Mouse (Mus musculus) CH12.LX (cell line): ENCODE results near the gene Rpl18. TPM values are rescaled to one million over a fixed set of nuclear protein-coding genes. Genes with fewer than 3 reads are reported as not detected.

ENCODE experiments used
- DNase-seq: peaks from one replicate; pipeline ENCODE4 v3.0.0-alpha.2; 2013; ENCODE audit errors: extremely low read depth
- H3K27ac ChIP-seq: 2 replicates; pipeline ENCODE4 v1.5.1; 2012; ENCODE audit warnings: low read depth, mild to moderate bottlenecking, control low read depth, moderate library complexity; ENCODE audit not compliant: insufficient read depth
- H3K27me3 ChIP-seq: replicated peaks from 2 replicates; pipeline ENCODE3; 2012; ENCODE audit warnings: inconsistent platforms
- H3K36me3 ChIP-seq, 2 experiments: replicated peaks in 1 of 2; 2 replicates each; pipeline versions ENCODE3 to v1.6.1; 2012; ENCODE audit warnings: inconsistent platforms in 1 of 2, low read length in 1 of 2, mild to moderate bottlenecking in 1 of 2, mixed read lengths in 1 of 2, moderate library complexity in 1 of 2; ENCODE audit not compliant: control insufficient read depth in 1 of 2, insufficient read depth in 1 of 2
- H3K4me1 ChIP-seq, 2 experiments: 2 replicates each; pipeline ENCODE4 v1.6.1; 2012; ENCODE audit warnings: inconsistent platforms in 1 of 2, moderate library complexity in 1 of 2; ENCODE audit not compliant: insufficient read depth in 2 of 2, control insufficient read depth in 1 of 2
- H3K4me2 ChIP-seq: 2 replicates; pipeline ENCODE4 v1.6.1; 2012; ENCODE audit warnings: low read depth, mild to moderate bottlenecking, control low read depth; ENCODE audit not compliant: poor library complexity, insufficient read depth, severe bottlenecking
- H3K4me3 ChIP-seq, 3 experiments: fragments of 150-350 bp in 1 of 3; sonication (generic) in 1 of 3; replicated peaks in 1 of 3; 2 replicates each; pipeline versions ENCODE3 to v1.5.1; 2011 to 2012; ENCODE audit warnings: low read depth in 2 of 3, low read length in 2 of 3, mild to moderate bottlenecking in 2 of 3, moderate library complexity in 2 of 3, control low read depth in 1 of 3, improper control_type of control experiment in 1 of 3, inconsistent platforms in 1 of 3, mixed read lengths in 1 of 3; ENCODE audit not compliant: poor library complexity in 1 of 3
- H3K79me2 ChIP-seq: replicated peaks from 2 replicates; pipeline ENCODE4 v1.6.1; 2012; ENCODE audit warnings: mild to moderate bottlenecking, moderate library complexity; ENCODE audit not compliant: control insufficient read depth, poor library complexity, insufficient read depth, severe bottlenecking; ENCODE audit errors: extremely low read depth
- H3K9ac ChIP-seq: 2 replicates; pipeline ENCODE4 v1.6.1; 2012; ENCODE audit warnings: low read depth, mild to moderate bottlenecking, control low read depth, moderate library complexity; ENCODE audit not compliant: insufficient read depth
- H3K9me3 ChIP-seq: replicated peaks from 2 replicates; pipeline ENCODE3; 2012; ENCODE audit warnings: low read length, inconsistent platforms, mixed read lengths
- BHLHE40 ChIP-seq: IDR thresholded peaks from 2 replicates; pipeline ENCODE4 v1.6.1; 2011; ENCODE audit warnings: mild to moderate bottlenecking, low read depth, low read length, improper control_type of control experiment
- CTCF ChIP-seq, 2 experiments: IDR thresholded peaks in 1 of 2; conservative IDR thresholded peaks in 1 of 2; 2 replicates each; pipeline ENCODE4 v1.5.1; 2011 to 2012; ENCODE audit warnings: low read depth in 2 of 2, low read length in 2 of 2, improper control_type of control experiment in 1 of 2, inconsistent platforms in 1 of 2, mild to moderate bottlenecking in 1 of 2, moderate library complexity in 1 of 2
- ETS1 ChIP-seq: conservative IDR thresholded peaks from 2 replicates; pipeline ENCODE4 v1.6.1; 2012; ENCODE audit warnings: low read depth, mild to moderate bottlenecking, inconsistent platforms, low read length, improper control_type of control experiment, moderate library complexity
- GABPA ChIP-seq: IDR thresholded peaks from 2 replicates; pipeline ENCODE4 v1.6.1; 2012; ENCODE audit warnings: low read depth, low read length, improper control_type of control experiment, inconsistent platforms; ENCODE audit not compliant: insufficient replicate concordance
- IRF4 ChIP-seq: IDR thresholded peaks from 2 replicates; pipeline ENCODE4 v1.6.1; 2014; ENCODE audit warnings: low read depth, mild to moderate bottlenecking, inconsistent platforms, low read length, improper control_type of control experiment
- JUND ChIP-seq: conservative IDR thresholded peaks from 2 replicates; pipeline ENCODE4 v1.6.1; 2011; ENCODE audit warnings: low read depth, low read length, improper control_type of control experiment
- KAT2A ChIP-seq: IDR thresholded peaks from 2 replicates; pipeline ENCODE4 v1.6.1; 2012; ENCODE audit warnings: low read length, improper control_type of control experiment, inconsistent platforms; ENCODE audit not compliant: insufficient replicate concordance
- MAZ ChIP-seq: IDR thresholded peaks from 2 replicates; pipeline ENCODE4 v1.6.1; 2012; ENCODE audit warnings: low read depth, mild to moderate bottlenecking, inconsistent platforms, low read length, improper control_type of control experiment, moderate library complexity
- MEF2A ChIP-seq: IDR thresholded peaks from 2 replicates; pipeline ENCODE4 v1.6.1; 2014; ENCODE audit warnings: low read depth, mild to moderate bottlenecking, inconsistent platforms, low read length, improper control_type of control experiment, borderline replicate concordance
- MXI1 ChIP-seq: IDR thresholded peaks from 2 replicates; pipeline ENCODE4 v1.6.1; 2011; ENCODE audit warnings: mild to moderate bottlenecking, low read depth, low read length, improper control_type of control experiment
- MYC ChIP-seq: IDR thresholded peaks from 2 replicates; pipeline ENCODE4 v1.6.1; 2011; ENCODE audit warnings: low read depth, mild to moderate bottlenecking, improper control_type of control experiment, low read length
- NELFE ChIP-seq: IDR thresholded peaks from 2 replicates; pipeline ENCODE4 v1.6.1; 2011; ENCODE audit warnings: low read depth, low read length, improper control_type of control experiment
- NRF1 ChIP-seq: IDR thresholded peaks from 2 replicates; pipeline ENCODE4 v1.6.1; 2014; ENCODE audit warnings: low read depth, mild to moderate bottlenecking, inconsistent platforms, low read length, improper control_type of control experiment, moderate library complexity
- POLR2A ChIP-seq: IDR thresholded peaks from 2 replicates; pipeline ENCODE4 v1.6.1; 2011; ENCODE audit warnings: low read depth, mild to moderate bottlenecking, improper control_type of control experiment, low read length
- POLR2AphosphoS2 ChIP-seq: IDR thresholded peaks from 2 replicates; pipeline ENCODE4 v1.6.1; 2011; ENCODE audit warnings: low read depth, low read length, improper control_type of control experiment
- RAD21 ChIP-seq: IDR thresholded peaks from 2 replicates; pipeline ENCODE4 v1.6.1; 2011; ENCODE audit warnings: low read depth, mild to moderate bottlenecking, low read length, improper control_type of control experiment, moderate library complexity
- SMC3 ChIP-seq: IDR thresholded peaks from 2 replicates; pipeline ENCODE4 v1.6.1; 2011; ENCODE audit warnings: low read depth, low read length, improper control_type of control experiment
- TBP ChIP-seq: conservative IDR thresholded peaks from 2 replicates; pipeline ENCODE4 v1.6.1; 2011; ENCODE audit warnings: low read depth, low read length, improper control_type of control experiment
- TCF12 ChIP-seq: IDR thresholded peaks from 2 replicates; pipeline ENCODE4 v1.6.1; 2014; ENCODE audit warnings: low read depth, mild to moderate bottlenecking, inconsistent platforms, low read length, improper control_type of control experiment
- USF1 ChIP-seq: IDR thresholded peaks from 2 replicates; pipeline ENCODE4 v1.6.1; 2014; ENCODE audit warnings: low read depth, mild to moderate bottlenecking, inconsistent platforms, low read length, improper control_type of control experiment
- ZC3H11A ChIP-seq: IDR thresholded peaks from 2 replicates; pipeline ENCODE4 v1.6.1; 2012; ENCODE audit warnings: low read depth, mild to moderate bottlenecking, inconsistent platforms, low read length, improper control_type of control experiment
- ZMIZ1 ChIP-seq: IDR thresholded peaks from 2 replicates; pipeline ENCODE4 v1.6.1; 2012; ENCODE audit warnings: low read depth, mild to moderate bottlenecking, inconsistent platforms, low read length, improper control_type of control experiment
- dilution Hi-C: fragments of 300-500 bp; cut with MboI; formaldehyde crosslinking; loops from 2 replicates; pipeline ENCODE4 v1.14.3; 2020; ENCODE audit warnings: low sequenced_read_pairs; ENCODE audit not compliant: extremely low pct_unique_long_range_greater_than_20kb, extremely low pct_ligation_motif_present
- in situ Hi-C: fragments of 300-500 bp; cut with MboI; formaldehyde crosslinking; loops from 3 replicates; pipeline ENCODE4 v1.14.3; 2019; ENCODE audit warnings: low sequenced_read_pairs, low pct_ligation_motif_present, low pct_unique_long_range_greater_than_20kb, mixed read lengths
- polyA plus RNA-seq: library from polyadenylated mRNA; unstranded; fragments of >175 nt; gene quantifications from 2 replicates; pipeline ENCODE4 v1.2.1, GENCODE M21; 2012; ENCODE audit warnings: low read depth; ENCODE audit not compliant: insufficient read length
- total RNA-seq, 2 experiments: library from RNA; depleted of rRNA; stranded (reverse); fragments of 300-350 nt in 1 of 2; fragments of >200 nt in 1 of 2; gene quantifications; 2 replicates each; pipeline ENCODE4 v1.2.3; 2012 to 2014

The Rpl18 gene
- total and polyA plus RNA-seq, 3 experiments, result 2,393 to 3,766 (median 3,204) TPM

DNA sequence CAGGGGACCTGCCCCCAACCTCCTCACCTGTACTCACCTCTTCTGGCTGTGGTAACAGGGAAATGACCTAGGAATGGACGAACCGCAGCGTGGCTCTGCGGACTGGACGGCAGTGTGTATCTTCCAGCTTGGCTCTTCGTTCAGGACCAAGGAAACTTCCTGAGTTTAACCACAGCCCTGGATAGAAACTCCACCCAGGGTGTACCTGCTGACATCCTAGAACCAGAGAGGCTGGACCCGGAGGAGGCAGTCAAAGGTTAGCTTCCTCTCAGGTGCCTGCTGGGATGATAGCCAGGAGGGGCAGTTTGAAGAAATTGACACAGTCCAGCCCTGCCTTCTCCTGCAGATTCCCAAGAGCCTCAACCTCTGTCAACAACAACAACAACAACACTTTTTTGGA lies 49.1 kb upstream of the Rpl18 start, which contains the start of gene Fut2:
Gene Fut2 (minus strand): TSS at position 234 of the 400 bp plus-strand sequence.
- dilution Hi-C loops, result no loop called here
- H3K4me1 ChIP-seq, result peaks cover 0 to 7% of the 10 kb centered on the region in 2 experiments; a peak in 1 of 4 replicates
- H3K36me3 ChIP-seq, result no peaks in the 10 kb centered on the region
- H3K4me2 ChIP-seq, result no peak within 1 kb of the TSS
- no peak within 1 kb of the TSS for H3K27ac ChIP-seq
- no peaks in the 10 kb centered on the region for H3K79me2 ChIP-seq
- no peak for DNase-seq
- no peak for TF ChIP-seq JUND
- TF ChIP-seq POLR2AphosphoS2, result no peak
- no peak for TF ChIP-seq KAT2A
- no peak for TF ChIP-seq MAZ
- no peak for TF ChIP-seq ZMIZ1
- no peak within 1 kb of the TSS for H3K9ac ChIP-seq
- no peak within 1 kb of the TSS for H3K4me3 ChIP-seq
- H3K27me3 ChIP-seq, result peaks cover 1% of the 10 kb centered on the region
- in situ Hi-C loops, result no loop called here
- peaks cover 10% of the 10 kb centered on the region for H3K9me3 ChIP-seq

DNA sequence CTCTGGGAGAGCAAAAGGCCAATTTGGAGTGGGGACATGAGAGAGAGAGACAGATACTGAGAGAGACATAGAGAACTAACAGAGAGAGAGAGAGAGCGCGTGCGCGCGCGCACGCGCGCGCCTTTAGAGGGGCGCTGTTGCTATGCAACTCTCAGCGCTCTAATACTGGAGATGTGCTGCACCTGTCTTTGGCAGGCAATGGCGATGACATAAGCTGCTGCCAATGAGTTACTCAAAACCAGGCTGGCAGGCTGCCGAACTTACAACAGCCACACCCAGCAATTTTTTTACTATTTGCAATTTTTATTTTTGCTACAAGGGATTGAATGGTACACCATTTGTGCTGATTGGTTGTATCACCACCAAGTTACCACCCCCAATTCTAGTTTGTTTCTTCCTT lies 47.5 kb upstream of the Rpl18 start:
- peaks cover 12% of the 10 kb centered on the region for H3K9me3 ChIP-seq
- H3K27me3 ChIP-seq, result peaks cover 1% of the 10 kb centered on the region
- H3K27ac ChIP-seq, result no peak overlapping the region
- no peak overlapping the region for H3K4me2 ChIP-seq
- H3K4me1 ChIP-seq, result peaks cover 0 to 7% of the 10 kb centered on the region in 2 experiments; a peak in 1 of 4 replicates
- no peak overlapping the region for H3K9ac ChIP-seq
- H3K36me3 ChIP-seq, result no peaks in the 10 kb centered on the region
- in situ Hi-C loops, result no loop called here
- H3K4me3 ChIP-seq, result no peak overlapping the region
- no peak for TF ChIP-seq TCF12
- no peak for TF ChIP-seq POLR2A
- no peak for TF ChIP-seq MAZ
- TF ChIP-seq ETS1, result no peak
- TF ChIP-seq MXI1, result no peak
- TF ChIP-seq USF1, result no peak
- no peak for TF ChIP-seq BHLHE40
- dilution Hi-C loops, result no loop called here
- DNase-seq, result no peak
- no peaks in the 10 kb centered on the region for H3K79me2 ChIP-seq

DNA sequence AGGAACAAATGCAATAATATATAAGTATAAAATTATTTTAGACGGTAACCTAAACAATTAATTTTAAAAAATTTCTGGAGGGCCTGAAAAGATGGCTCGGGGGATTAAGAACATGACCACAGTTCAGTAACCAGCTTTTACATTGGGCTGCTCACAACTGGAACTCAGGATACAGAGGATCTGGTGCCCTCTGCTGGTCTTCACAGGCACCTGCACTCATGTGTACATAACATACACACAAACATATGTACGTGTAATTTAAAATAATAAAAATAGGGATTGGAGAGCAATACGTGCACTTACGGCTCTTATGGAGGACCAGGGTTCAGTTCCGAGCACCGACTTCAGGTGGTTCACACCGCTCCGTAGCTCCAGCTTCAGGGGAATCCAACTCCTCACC lies 46.3 kb upstream of the Rpl18 start:
- in situ Hi-C loops, result no loop called here
- Histone ChIP-seq H3K36me3 (no peaks in the 10 kb centered on the region), H3K4me3 (no peak overlapping the region), H3K4me1 (peaks cover 0 to 7% of the 10 kb centered on the region in 2 experiments; a peak in 1 of 4 replicates), H3K4me2 (no peak overlapping the region), H3K27ac (no peak overlapping the region), H3K9me3 (peaks cover 12% of the 10 kb centered on the region), H3K9ac (no peak overlapping the region), H3K27me3 (peaks cover 1% of the 10 kb centered on the region), H3K79me2 (no peaks in the 10 kb centered on the region)
- no peak for DNase-seq
- dilution Hi-C loops, result no loop called here
- no peak for TF ChIP-seq GABPA
- peak; percentile 30 for TF ChIP-seq RAD21
- TF ChIP-seq SMC3, result peak; percentile 14; the same call in 1 of the 2 replicates
- no peak for TF ChIP-seq TBP
- no peak for TF ChIP-seq MYC
- no peak for TF ChIP-seq NELFE
- TF ChIP-seq ZC3H11A, result no peak
- no peak for TF ChIP-seq IRF4
- no peak for TF ChIP-seq NRF1
- TF ChIP-seq CTCF (conservative IDR thresholded peaks at IDR 0.05 in 1 of 2, IDR thresholded peaks at IDR 0.05 in 1 of 2; ENCODE audit: low read depth in 2 of 2, low read length in 2 of 2), result peak; percentile 9 to 47; a peak in 2 of 4 replicates
- TF ChIP-seq MEF2A, result no peak
- TF ChIP-seq POLR2A, result no peak
- no peak for TF ChIP-seq BHLHE40
